Mouse (Mus musculus) left cerebral cortex, adult 18-20 months (tissue): Measurements from ENCODE around the gene Dgkg. TPM values are rescaled to one million over a fixed set of nuclear protein-coding genes. Genes with fewer than 3 reads are reported as not detected.

Experiments
- DNase-seq, 2 experiments: peaks; one replicate each; pipeline ENCODE4 v3.0.0; 2021 to 2022; ENCODE audit warnings: low spot score in 2 of 2, mixed read lengths in 1 of 2
- total RNA-seq, 2 experiments: library from RNA; stranded (reverse); gene quantifications; 2 replicates each; pipeline ENCODE4 v1.2.3; 2021

The Dgkg gene
- total RNA-seq, 2 experiments from 2014 or later = 47.4 to 68.3 TPM

GRCm38 (mm10) chr16:22601756-22602155 is 55.3 kb downstream of the Dgkg start:
- DNase-seq = no peak

GRCm38 (mm10) chr16:22600108-22600699 is 56.8 kb downstream of the Dgkg start:
- no peak for DNase-seq

- no peak for DNase-seq
Observed at GRCm38 (mm10) chr16:22598741-22599140, 58.3 kb downstream of the Dgkg start.

GRCm38 (mm10) chr16:22596394-22596793 is 60.6 kb downstream of the Dgkg start:
- DNase-seq = no peak

GRCm38 (mm10) chr16:22593907-22594306 is 63.1 kb downstream of the Dgkg start:
- DNase-seq = no peak

GRCm38 (mm10) chr16:22589619-22590018 is 67.4 kb downstream of the Dgkg start:
- no peak for DNase-seq

GRCm38 (mm10) chr16:22586151-22586836 is 70.7 kb downstream of the Dgkg start:
- no peak for DNase-seq

GRCm38 (mm10) chr16:22585523-22585922 is 71.5 kb downstream of the Dgkg start:
- no peak for DNase-seq

GRCm38 (mm10) chr16:22583401-22583800 is 73.6 kb downstream of the Dgkg start:
- no peak for DNase-seq

GRCm38 (mm10) chr16:22582173-22582929 is 74.7 kb downstream of the Dgkg start:
- DNase-seq = no peak

- DNase-seq = no peak
Observed at GRCm38 (mm10) chr16:22580103-22580502, 76.9 kb downstream of the Dgkg start.

- DNase-seq = no peak
Observed at GRCm38 (mm10) chr16:22578883-22579282, 78.1 kb downstream of the Dgkg start.

GRCm38 (mm10) chr16:22577656-22578055 is 79.4 kb downstream of the Dgkg start:
- no peak for DNase-seq

GRCm38 (mm10) chr16:22574164-22574563 is 82.9 kb downstream of the Dgkg start:
- no peak for DNase-seq

GRCm38 (mm10) chr16:22572641-22573341 is 84.2 kb downstream of the Dgkg start:
- DNase-seq = no peak

- no peak for DNase-seq
Observed at GRCm38 (mm10) chr16:22564907-22565272, 92.1 kb downstream of the Dgkg start.

- peak; percentile 58 to 68 for DNase-seq
Observed at GRCm38 (mm10) chr16:22564259-22564906, 92.6 kb downstream of the Dgkg start.

- DNase-seq = no peak
Observed at GRCm38 (mm10) chr16:22563594-22563993, 93.4 kb downstream of the Dgkg start.

GRCm38 (mm10) chr16:22554996-22555395 is 102.0 kb downstream of the Dgkg start:
- peak in 1 of 2 experiments; percentile 40 for DNase-seq

- DNase-seq = no peak
Observed at GRCm38 (mm10) chr16:22552351-22552750, 104.7 kb downstream of the Dgkg start.
